15 mouse cellular contexts compared by ENCODE assay signal in the genomic region with DNA sequence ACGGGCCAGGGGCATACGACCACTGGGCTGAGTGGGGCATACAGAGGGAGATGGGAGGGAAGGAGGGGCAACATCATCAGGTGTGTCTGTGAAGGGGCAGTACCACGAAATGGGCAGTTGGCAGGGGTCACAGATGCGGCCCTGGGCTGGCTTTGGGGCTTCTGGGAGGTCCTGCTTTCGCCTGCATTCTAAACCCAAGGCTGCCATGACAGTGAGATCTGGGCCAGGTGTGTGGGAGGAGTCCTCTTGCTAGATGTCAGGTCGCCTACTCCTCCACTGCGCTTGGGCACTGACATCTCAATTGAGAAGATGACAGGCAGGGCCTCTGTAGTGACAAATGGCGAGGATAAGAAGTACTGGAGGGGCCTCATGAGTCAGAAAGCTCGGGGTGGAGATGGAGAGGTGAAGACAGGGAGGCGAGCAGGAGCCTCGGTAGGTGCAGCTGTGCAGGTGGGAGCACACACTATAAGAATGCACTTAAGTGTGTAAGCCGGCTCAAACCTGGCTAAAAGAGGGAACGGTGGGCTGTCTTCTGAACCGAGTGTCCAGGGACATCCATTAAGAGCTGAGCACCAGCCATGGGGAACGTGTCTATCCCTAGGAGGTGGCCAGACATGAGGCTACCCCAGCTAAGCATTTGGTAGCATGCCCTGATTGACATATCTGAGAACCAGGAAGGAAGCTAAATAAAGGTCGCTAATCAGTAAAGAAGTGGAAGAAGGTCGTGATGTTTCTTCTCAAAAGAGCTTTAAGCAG. TPM values are rescaled to one million over a fixed set of nuclear protein-coding genes. Genes with fewer than 3 reads are reported as not detected.
A peak's percentile ranks its signal among the peaks of the same experiment; 100 is the strongest.
DNase-seq lines count a peak whose midpoint lies in the region; ATAC-seq and TF ChIP-seq lines count a peak whose summit lies in the region.
"Had no signal": no experiment of that assay in that cellular context is flagged by ENCODE, and none has a peak within 500 bp of the region (broad histone marks: within the 10 kb centered on the region; RNA-seq: fewer than 3 reads in every experiment).

No protein-coding gene starts in this region.

- H3K9me3 ChIP-seq in forebrain, embryonic 14.5 days (replicated peaks; ENCODE audit: control insufficient read depth, low read length), result no peaks in the 10 kb centered on the region
- no peaks in the 10 kb centered on the region for H3K9me3 ChIP-seq in forebrain, embryonic 12.5 days
- H3K9me3 ChIP-seq in heart, postnatal 0 days (replicated peaks; ENCODE audit: control insufficient read depth, low read length), result no peaks in the 10 kb centered on the region
- H3K9me3 ChIP-seq in liver, embryonic 12.5 days (replicated peaks), result no peaks in the 10 kb centered on the region
- H3K9me3 ChIP-seq: G1E; hindbrain, embryonic 12.5 days had no signal

- intact Hi-C loops in heart, postnatal 36 days (cut with DNase I), result no loop called here

- no peak for DNase-seq in forebrain, embryonic 14.5 days (ENCODE audit: low spot score)
- DNase-seq in heart, postnatal 0 days (ENCODE audit: low spot score), result no peak
- no peak for DNase-seq in heart, postnatal 36 days
- no peak for DNase-seq in kidney, adult 9 months
- DNase-seq in frontal cortex, postnatal 25 days (ENCODE audit: low spot score in 2 of 2), result no peak
- DNase-seq: kidney, postnatal 25 days; right cerebral cortex, postnatal 25 days had no signal

- WGBS in forebrain, embryonic 14.5 days, result 77% methylated on average over 17 of the region's 17 CpGs
- 79% methylated on average over 17 of the region's 17 CpGs for WGBS in forebrain, embryonic 12.5 days
- WGBS in heart, postnatal 0 days, result 56% methylated on average over 17 of the region's 17 CpGs
- WGBS in liver, embryonic 12.5 days (ENCODE audit: insufficient replicate concordance), result 52% methylated on average over 17 of the region's 17 CpGs

- H3K4me1 ChIP-seq in forebrain, embryonic 14.5 days (ENCODE audit: control insufficient read depth, insufficient read depth, low read length), result peaks cover 11% of the 10 kb centered on the region
- H3K4me1 ChIP-seq in forebrain, embryonic 12.5 days, result peaks cover 22% of the 10 kb centered on the region
- peaks cover 86% of the 10 kb centered on the region for H3K4me1 ChIP-seq in heart, postnatal 0 days (ENCODE audit: control insufficient read depth, insufficient read depth)
- peaks cover 63% of the 10 kb centered on the region for H3K4me1 ChIP-seq in brown adipose tissue, adult 24 weeks (ENCODE audit: control insufficient read depth, insufficient read depth, insufficient read length, low read length)
- peaks cover 85% of the 10 kb centered on the region for H3K4me1 ChIP-seq in liver, embryonic 12.5 days

- H3K27ac ChIP-seq in forebrain, embryonic 14.5 days (ENCODE audit: low read depth, low read length), result 0 out of 2 replicates have a peak overlapping the region, but pooled peaks have one; percentile 39
- H3K27ac ChIP-seq in forebrain, embryonic 12.5 days, result no peak overlapping the region
- H3K27ac ChIP-seq in heart, postnatal 0 days (ENCODE audit: low read depth), result peak overlapping the region; percentile 75
- H3K27ac ChIP-seq in brown adipose tissue, adult 24 weeks (replicated peaks; ENCODE audit: low read depth, low read length), result peak overlapping the region; percentile 9; the same call in 1 of the 2 replicates
- peak overlapping the region; percentile 95 for H3K27ac ChIP-seq in liver, embryonic 12.5 days

- H3K36me3 ChIP-seq in forebrain, embryonic 14.5 days (ENCODE audit: control insufficient read depth, insufficient read depth, low read length), result no peaks in the 10 kb centered on the region
- H3K36me3 ChIP-seq in forebrain, embryonic 12.5 days (replicated peaks), result no peaks in the 10 kb centered on the region
- 0 out of 2 replicates have a peak, but pooled peaks cover 2% of the 10 kb centered on the region for H3K36me3 ChIP-seq in heart, postnatal 0 days (replicated peaks; ENCODE audit: control insufficient read depth, insufficient read depth, low read length)
- peaks cover 32% of the 10 kb centered on the region for H3K36me3 ChIP-seq in liver, embryonic 12.5 days
- H3K36me3 ChIP-seq: G1E; hindbrain, embryonic 12.5 days had no signal

- H3K9ac ChIP-seq in forebrain, embryonic 14.5 days (ENCODE audit: low read length), result no peak overlapping the region
- H3K9ac ChIP-seq in forebrain, embryonic 12.5 days, result no peak overlapping the region
- H3K9ac ChIP-seq in heart, postnatal 0 days (replicated peaks; ENCODE audit: low read depth, low read length), result no peak overlapping the region
- peak overlapping the region; percentile 71 for H3K9ac ChIP-seq in liver, embryonic 12.5 days
- H3K9ac ChIP-seq: hindbrain, embryonic 12.5 days had no signal

- ATAC-seq in forebrain, embryonic 14.5 days, result no peak
- ATAC-seq in forebrain, embryonic 12.5 days (ENCODE audit: low FRiP score), result no peak
- peak; percentile 9; the same call in 1 of the 2 replicates for ATAC-seq in heart, postnatal 0 days (ENCODE audit: insufficient read depth, low read depth)
- no peak for ATAC-seq in liver, embryonic 12.5 days
- ATAC-seq: intestine, embryonic 16.5 days; lung, postnatal 0 days had no signal

- TF ChIP-seq CTCF in heart, postnatal 0 days (IDR thresholded peaks at IDR 0.05; ENCODE audit: low read depth), result no peak

- H3K27me3 ChIP-seq in forebrain, embryonic 14.5 days (replicated peaks; ENCODE audit: control insufficient read depth, insufficient read depth, low read length), result no peaks in the 10 kb centered on the region
- H3K27me3 ChIP-seq in forebrain, embryonic 12.5 days, result no peaks in the 10 kb centered on the region
- no peaks in the 10 kb centered on the region for H3K27me3 ChIP-seq in heart, postnatal 0 days (ENCODE audit: control insufficient read depth, insufficient read depth, low read length)
- 0 out of 2 replicates have a peak, but pooled peaks cover 4% of the 10 kb centered on the region for H3K27me3 ChIP-seq in liver, embryonic 12.5 days (replicated peaks)

- no peak overlapping the region for H3K4me3 ChIP-seq in forebrain, embryonic 14.5 days (ENCODE audit: low read depth, low read length)
- no peak overlapping the region for H3K4me3 ChIP-seq in forebrain, embryonic 12.5 days (replicated peaks)
- no peak overlapping the region for H3K4me3 ChIP-seq in heart, postnatal 0 days (ENCODE audit: low read depth, low read length)
- H3K4me3 ChIP-seq in brown adipose tissue, adult 24 weeks (ENCODE audit: insufficient read depth, low read depth, low read length), result no peak overlapping the region
- H3K4me3 ChIP-seq in liver, embryonic 12.5 days, result no peak overlapping the region
- H3K4me3 ChIP-seq: hindbrain, embryonic 12.5 days; myocyte had no signal

- TF ChIP-seq EP300 in heart, postnatal 0 days (IDR thresholded peaks at IDR 0.05; ENCODE audit: low read depth), result no peak

- no peak overlapping the region for H3K4me2 ChIP-seq in forebrain, embryonic 14.5 days (ENCODE audit: low read length)
- H3K4me2 ChIP-seq in forebrain, embryonic 12.5 days, result no peak overlapping the region
- 0 out of 2 replicates have a peak overlapping the region, but pooled peaks have one; percentile 20 for H3K4me2 ChIP-seq in heart, postnatal 0 days (ENCODE audit: low read depth, low read length)
- H3K4me2 ChIP-seq in liver, embryonic 12.5 days, result peak overlapping the region; percentile 72
- H3K4me2 ChIP-seq: hindbrain, embryonic 12.5 days had no signal

RNA-seq across cellular contexts. Expression of a gene that starts 37.6 kb away (rescaled TPM):
- 19.3 and 23.1 TPM in 2 replicates for polyA plus RNA-seq in forebrain, embryonic 14.5 days (2014; fragmentation: Nextera tagmentation; extraction: Ambion mirVana)
- 3.5 and 5.5 TPM in 2 replicates for polyA plus RNA-seq in forebrain, embryonic 12.5 days (2016; fragmentation: Nextera tagmentation; extraction: Ambion mirVana)
- 147 and 162 TPM in 2 replicates for total RNA-seq in heart, postnatal 0 days (2014; rRNA removed; ENCODE audit: low replicate concordance)
- polyA plus RNA-seq in heart, postnatal 0 days (2015; fragmentation: Nextera tagmentation; extraction: Ambion mirVana), result 122 and 134 TPM in 2 replicates
- total RNA-seq in heart, postnatal 36 days (2021), result 100 to 1,000 TPM; 113 to 133 TPM
- polyA plus RNA-seq in brown adipose tissue, adult 24 weeks (2012; ENCODE audit: insufficient read depth, insufficient read length, missing spikeins), result 257 and 493 TPM in 2 replicates
- 46.4 and 47.7 TPM in 2 replicates for polyA plus RNA-seq in liver, embryonic 12.5 days (2016; fragmentation: Nextera tagmentation; extraction: Ambion mirVana)

Comparison
In these comparisons a context has a peak if more than half of its experiments do, and no peak if none do; other contexts are left out.
1. H3K4me2 ChIP-seq: peak in heart, postnatal 0 days (single experiment) and liver, embryonic 12.5 days (single experiment); none in forebrain, embryonic 14.5 days (single experiment) and forebrain, embryonic 12.5 days (single experiment).